Mouse (Mus musculus) cerebellum, adult 9-10 months (tissue): ENCODE data around the gene Lrwd1.

Source experiments
- DNase-seq: peaks from one replicate; pipeline ENCODE4 v3.0.0; 2022

Lrwd1 gene

GRCm38 (mm10) chr5:136088821-136089575 is 46.9 kb downstream of the Lrwd1 start:
- no peak for DNase-seq

GRCm38 (mm10) chr5:136086290-136086689 is 49.6 kb downstream of the Lrwd1 start:
- DNase-seq = no peak

- DNase-seq = peak; percentile 74
Observed at GRCm38 (mm10) chr5:136084891-136085651, 50.8 kb downstream of the Lrwd1 start.

GRCm38 (mm10) chr5:136084144-136084881 is 51.6 kb downstream of the Lrwd1 start:
- DNase-seq = peak; percentile 49

- DNase-seq = peak; percentile 95
Observed at GRCm38 (mm10) chr5:136083669-136084107, 52.2 kb downstream of the Lrwd1 start, which contains the start of gene Rasa4. Gene Rasa4, plus strand, starts transcription at chr5:136083916.

GRCm38 (mm10) chr5:136082345-136082744 is 53.5 kb downstream of the Lrwd1 start:
- no peak for DNase-seq

- no peak for DNase-seq
Observed at GRCm38 (mm10) chr5:136078136-136078535, 57.7 kb downstream of the Lrwd1 start.

- DNase-seq = no peak
Observed at GRCm38 (mm10) chr5:136077001-136077550, 58.8 kb downstream of the Lrwd1 start.

- no peak for DNase-seq
Observed at GRCm38 (mm10) chr5:136076284-136076683, 59.6 kb downstream of the Lrwd1 start.

- DNase-seq = no peak
Observed at GRCm38 (mm10) chr5:136075076-136075475, 60.8 kb downstream of the Lrwd1 start.

- DNase-seq = no peak
Observed at GRCm38 (mm10) chr5:136073526-136073925, 62.3 kb downstream of the Lrwd1 start.

- DNase-seq = no peak
Observed at GRCm38 (mm10) chr5:136073051-136073450, 62.8 kb downstream of the Lrwd1 start.
